Mouse (Mus musculus) heart, postnatal 36 days (tissue): ENCODE data around the gene Wdr72. TPM values are rescaled to one million over a fixed set of nuclear protein-coding genes. Genes with fewer than 3 reads are reported as not detected.

Experiments used
- total RNA-seq, 2 experiments: library from RNA; stranded (reverse); gene quantifications; 2 replicates each; pipeline ENCODE4 v1.2.3; 2021

Wdr72 gene
- total RNA-seq, 2 experiments from 2014 or later = 0.14 to 0.16 TPM

Other genes starting within 250 kb of the Wdr72 start
- gene Unc13c, start 141.4 kb upstream of the Wdr72 start, total RNA-seq = under 1 TPM; 0.24 to 0.28 TPM